Mouse (Mus musculus): Measurements from ENCODE around the gene Gar1. TPM values are rescaled to one million over a fixed set of nuclear protein-coding genes. Genes with fewer than 3 reads are reported as not detected.

Gar1 gene
- polyA plus RNA-seq, 1 experiment: 15.6 TPM

DNA sequence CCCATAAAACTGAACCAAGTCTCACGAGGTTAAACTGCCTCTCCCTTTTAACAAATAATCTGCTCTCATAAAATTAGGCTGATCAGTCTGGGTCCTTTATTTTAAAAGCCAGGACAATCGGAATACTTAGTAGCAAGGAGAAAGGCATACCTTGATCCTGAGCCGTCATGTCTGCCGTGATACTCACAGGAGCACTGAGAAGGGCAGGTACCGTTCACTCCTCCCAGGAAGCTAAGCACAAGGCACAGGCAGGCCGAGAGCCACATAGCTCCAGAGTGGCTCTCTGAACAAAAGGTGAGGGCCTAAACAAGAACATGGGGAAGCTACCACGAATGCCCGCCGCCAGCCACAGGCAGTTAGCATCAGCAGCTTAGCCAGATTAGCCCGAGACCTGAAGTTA, 27.4 kb downstream of the Gar1 start, which contains the start of gene Lrit3:
Gene Lrit3, minus strand, starts transcription at position 266 of the 400 bp plus-strand sequence.
- DNase-seq (ENCODE audit: low read depth): no peak

GRCm38 (mm10) chr3:129799011-129799410, 32.2 kb downstream of the Gar1 start:
- DNase-seq (ENCODE audit: low read depth): no peak

DNA sequence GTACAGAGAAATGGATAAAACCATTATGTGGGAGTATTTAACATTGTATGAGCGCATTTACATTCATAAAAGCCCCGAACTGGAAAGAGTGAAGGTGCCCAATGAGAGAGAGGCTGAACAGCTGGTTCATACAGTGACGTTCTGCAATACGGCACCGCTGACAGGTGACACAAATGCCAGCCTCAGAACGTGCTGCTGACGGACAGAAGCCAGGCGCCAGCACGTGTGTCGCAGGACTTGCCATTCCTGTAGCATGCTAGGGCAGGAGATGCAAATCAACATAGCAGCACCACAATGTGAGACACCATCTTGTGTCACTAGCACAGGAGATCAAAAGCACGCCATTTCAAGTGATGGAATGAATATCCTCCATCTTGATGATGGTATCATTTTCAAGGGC, 32.6 kb downstream of the Gar1 start:
- DNase-seq (ENCODE audit: low read depth): no peak

GRCm38 (mm10) chr3:129797341-129797740, 33.9 kb downstream of the Gar1 start:
- no peak for DNase-seq (ENCODE audit: low read depth)

DNA sequence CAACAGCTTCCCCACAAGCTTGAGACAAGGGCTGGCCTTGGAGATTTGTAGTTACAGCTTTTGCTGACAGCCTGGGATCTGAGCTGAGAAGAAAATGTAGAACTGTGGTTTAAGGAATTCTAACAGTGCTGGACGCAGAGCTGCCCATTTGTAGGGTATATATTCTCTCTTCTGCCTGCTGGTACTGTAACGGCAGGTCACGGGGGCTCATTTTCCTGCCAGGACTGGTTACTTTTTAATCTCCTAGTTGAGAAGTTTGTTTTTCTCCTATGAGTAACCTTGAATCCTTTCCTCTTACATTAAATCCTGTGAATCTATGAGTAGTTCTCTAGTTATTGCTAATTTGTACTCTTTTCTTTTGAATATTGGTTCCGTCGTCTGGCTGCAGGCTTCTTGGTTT, 37.4 kb downstream of the Gar1 start:
- DNase-seq (ENCODE audit: low read depth): no peak

DNA sequence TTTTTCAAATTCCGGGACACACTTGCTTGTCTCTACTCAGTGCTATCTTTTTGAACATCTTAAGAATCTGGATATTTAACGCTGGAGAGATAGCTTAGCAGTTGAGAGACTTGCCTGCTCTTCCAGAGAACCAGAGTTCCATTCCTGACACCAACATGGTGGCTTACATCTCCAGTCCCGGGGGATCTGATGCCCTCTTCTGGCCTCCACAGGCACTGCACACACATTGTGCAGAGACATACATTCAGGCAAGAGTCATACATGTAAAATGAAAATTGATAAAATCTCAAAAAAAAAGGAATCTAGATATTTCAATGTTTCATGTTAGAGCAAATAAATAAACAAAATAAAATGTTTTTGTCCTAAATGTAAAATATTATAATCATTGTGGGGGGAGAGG, 48.5 kb downstream of the Gar1 start:
- DNase-seq (ENCODE audit: low read depth): no peak

GRCm38 (mm10) chr3:129781435-129781834, 49.8 kb downstream of the Gar1 start:
- DNase-seq (ENCODE audit: low read depth): no peak

Other genes starting within 250 kb of the Gar1 start
- 28.3 and 41.5 TPM in 2 replicates for gene Egf, start 76.1 kb downstream of the Gar1 start, polyA plus RNA-seq (2012; rRNA removed)
- 0.07 and 0.08 TPM in 2 replicates for gene Lrit3, start 27.4 kb downstream of the Gar1 start, polyA plus RNA-seq (2012; rRNA removed)
- gene Rrh, start 8.8 kb downstream of the Gar1 start, polyA plus RNA-seq (2012; rRNA removed): not detected in 2 replicates
- gene Cfi, start 4.5 kb upstream of the Gar1 start, polyA plus RNA-seq (2012; rRNA removed): 3.6 and 6.8 TPM in 2 replicates
- gene Pla2g12a, start 47.2 kb upstream of the Gar1 start, polyA plus RNA-seq (2012; rRNA removed): 183 and 235 TPM in 2 replicates
- 38.8 and 42.3 TPM in 2 replicates for gene Casp6, start 70.0 kb upstream of the Gar1 start, polyA plus RNA-seq (2012; rRNA removed)
- gene Mcub, start 138.8 kb upstream of the Gar1 start, polyA plus RNA-seq (2012; rRNA removed): 5.9 and 8.7 TPM in 2 replicates
- 38.6 and 52.1 TPM in 2 replicates for gene Sec24b, start 230.2 kb upstream of the Gar1 start, polyA plus RNA-seq (2012; rRNA removed)